Mouse (Mus musculus) lung, adult 2 months (tissue): ENCODE data around the gene Prpf40b.

ENCODE experiments used
- CTCF ChIP-seq: fragments of 200-500 bp; IDR thresholded peaks from 2 replicates; pipeline ENCODE4 v1.5.1; 2011; ENCODE audit warnings: mild to moderate bottlenecking, low read length, control low read depth; ENCODE audit not compliant: insufficient read depth
- POLR2A ChIP-seq: fragments of 200-500 bp; IDR thresholded peaks from 2 replicates; pipeline ENCODE4 v1.6.1; 2011; ENCODE audit warnings: low read depth, mild to moderate bottlenecking, control low read depth, low read length, borderline replicate concordance; ENCODE audit errors: extremely low read depth

GRCm38 (mm10) chr15:99324151-99324550 is 29.3 kb downstream of the Prpf40b start:
- TF ChIP-seq CTCF (no peak), POLR2A (no peak)
